Mouse (Mus musculus) CD8-positive naive resting alpha-beta T cell, adult 2 months (primary cell): Measurements from ENCODE around the gene H2afj.
"Not testable (repeated sequence)": the region's sequence is repeated elsewhere in the genome, so short reads cannot be mapped to it uniquely, and the experiment has no call there.

Experiments
- DNase-seq, 2 experiments: peaks; one replicate each; pipeline ENCODE4 v3.0.0; 2022; ENCODE audit warnings: low read depth in 2 of 2, low spot score in 2 of 2

H2afj gene

GRCm38 (mm10) chr6:136808014-136808417 is at the start of gene H2afj:
H2afj (plus strand) TSS chr6:136808244.
- DNase-seq, result peak; percentile 93 to 98

GRCm38 (mm10) chr6:136763912-136764311 is 44.1 kb upstream of the H2afj start:
- DNase-seq, result no peak

- DNase-seq, result no peak
Observed at GRCm38 (mm10) chr6:136769143-136769542, 38.9 kb upstream of the H2afj start.

GRCm38 (mm10) chr6:136769859-136770258 is 38.2 kb upstream of the H2afj start:
- no peak for DNase-seq

- DNase-seq, result no peak
Observed at GRCm38 (mm10) chr6:136776392-136776791, 31.7 kb upstream of the H2afj start.

GRCm38 (mm10) chr6:136781377-136781986 is 26.6 kb upstream of the H2afj start, which contains the start of gene Gucy2c:
Gucy2c (minus strand) TSS chr6:136781765.
- no peak for DNase-seq

- no peak for DNase-seq
Observed at GRCm38 (mm10) chr6:136782146-136782545, 25.9 kb upstream of the H2afj start.

GRCm38 (mm10) chr6:136782761-136783160 is 25.3 kb upstream of the H2afj start:
- DNase-seq, result no peak

GRCm38 (mm10) chr6:136789391-136789971 is 18.6 kb upstream of the H2afj start:
- DNase-seq, result no peak

GRCm38 (mm10) chr6:136792884-136793758 is 14.9 kb upstream of the H2afj start:
- peak in 1 of 2 experiments; percentile 26 for DNase-seq

- no peak for DNase-seq
Observed at GRCm38 (mm10) chr6:136793831-136794525, 14.1 kb upstream of the H2afj start.

GRCm38 (mm10) chr6:136795110-136795509 is 12.9 kb upstream of the H2afj start:
- DNase-seq, result no peak

GRCm38 (mm10) chr6:136795850-136796249 is 12.2 kb upstream of the H2afj start:
- DNase-seq, result no peak

- not testable (repeated sequence) for DNase-seq
Observed at GRCm38 (mm10) chr6:136797874-136798693, 10.0 kb upstream of the H2afj start.

- DNase-seq, result no peak
Observed at GRCm38 (mm10) chr6:136800710-136801109, 7.3 kb upstream of the H2afj start.

GRCm38 (mm10) chr6:136801274-136801673 is 6.8 kb upstream of the H2afj start:
- DNase-seq, result no peak

GRCm38 (mm10) chr6:136803093-136803738 is 4.8 kb upstream of the H2afj start:
- no peak for DNase-seq

GRCm38 (mm10) chr6:136803739-136804633 is 4.1 kb upstream of the H2afj start, which contains the start of gene Hist4h4:
Hist4h4 (minus strand) TSS chr6:136804415.
- DNase-seq, result peak; percentile 87 to 90
